In the genomic region with DNA sequence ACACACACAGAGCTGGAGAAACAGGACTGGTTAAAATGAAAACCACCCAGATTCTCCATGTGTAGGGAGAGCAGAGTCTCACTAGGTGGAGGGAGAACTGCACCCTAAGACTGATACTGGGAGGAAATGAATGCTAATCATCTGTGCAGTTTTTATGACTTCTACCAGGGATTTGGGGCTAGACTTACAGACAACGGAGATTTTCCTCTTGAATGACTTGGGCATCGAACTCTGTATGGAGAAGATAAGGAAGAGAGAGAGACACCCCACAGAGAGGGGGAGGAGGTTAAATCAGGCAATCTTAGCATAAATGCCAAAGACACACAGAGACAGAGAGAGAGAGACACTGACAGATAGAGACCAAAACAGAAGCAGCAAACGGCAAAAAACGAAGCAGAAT, we compare ENCODE assay signal across 37 mouse cellular contexts. TPM values are rescaled to one million over a fixed set of nuclear protein-coding genes. Genes with fewer than 3 reads are reported as not detected.
"Had no signal": no experiment of that assay in that cellular context is flagged by ENCODE, and none has a peak within 500 bp of the region (broad histone marks: within the 10 kb centered on the region; RNA-seq: fewer than 3 reads in every experiment).

No protein-coding gene starts in this region.

- ATAC-seq: forebrain, embryonic 13.5 days; forebrain, embryonic 14.5 days; forebrain, embryonic 15.5 days; forebrain, embryonic 16.5 days; forebrain, postnatal 0 days had no signal

- H3K4me3 ChIP-seq: embryonic facial prominence, embryonic 10.5 days; embryonic facial prominence, embryonic 12.5 days; embryonic facial prominence, embryonic 13.5 days; embryonic facial prominence, embryonic 15.5 days; erythroblast, embryonic 14.5 days; forebrain, embryonic 10.5 days; forebrain, embryonic 12.5 days; forebrain, embryonic 13.5 days; forebrain, embryonic 15.5 days; heart, adult 2 months had no signal

- H3K4me2 ChIP-seq: embryonic facial prominence, embryonic 12.5 days; embryonic facial prominence, embryonic 13.5 days; embryonic facial prominence, embryonic 15.5 days; forebrain, embryonic 12.5 days; forebrain, embryonic 15.5 days had no signal

- H3K9ac ChIP-seq: embryonic facial prominence, embryonic 12.5 days; embryonic facial prominence, embryonic 13.5 days; embryonic facial prominence, embryonic 15.5 days; forebrain, embryonic 12.5 days; forebrain, embryonic 15.5 days; forebrain, postnatal 0 days had no signal

- DNase-seq: cerebellum, adult 9-10 months; cerebellum, adult 9-11 months; cerebellum, postnatal 10 days; cerebellum, postnatal 14 days; cerebellum, postnatal 25 days; cerebellum, postnatal 36 days; embryo, embryonic 11 days; gastrocnemius, postnatal 10 days; gastrocnemius, postnatal 14 days; gastrocnemius, postnatal 25 days; gastrocnemius, postnatal 36 days; heart, adult 18-20 months; heart, adult 2 months had no signal

- H3K27ac ChIP-seq: embryonic facial prominence, embryonic 10.5 days; embryonic facial prominence, embryonic 12.5 days; embryonic facial prominence, embryonic 13.5 days; embryonic facial prominence, embryonic 15.5 days; forebrain, embryonic 10.5 days; forebrain, embryonic 12.5 days; forebrain, embryonic 13.5 days; forebrain, embryonic 15.5 days; heart, adult 2 months had no signal

- H3K9me3 ChIP-seq: embryonic facial prominence, embryonic 10.5 days; embryonic facial prominence, embryonic 12.5 days; embryonic facial prominence, embryonic 13.5 days; embryonic facial prominence, embryonic 15.5 days; forebrain, embryonic 10.5 days; forebrain, embryonic 12.5 days; forebrain, embryonic 13.5 days; forebrain, embryonic 15.5 days had no signal

- H3K27me3 ChIP-seq: embryonic facial prominence, embryonic 12.5 days; embryonic facial prominence, embryonic 13.5 days; embryonic facial prominence, embryonic 15.5 days; forebrain, embryonic 12.5 days; forebrain, embryonic 13.5 days; forebrain, embryonic 15.5 days had no signal

RNA-seq across cellular contexts. Expression of gene Gm17606, which starts 7.1 kb away (rescaled TPM):
- total RNA-seq: common myeloid progenitor, adult 5-6 weeks; forebrain, postnatal 0 days; gastrocnemius, adult 18-20 months; gastrocnemius, adult 8-10 months; gastrocnemius, postnatal 10 days; gastrocnemius, postnatal 14 days; gastrocnemius, postnatal 25 days; gastrocnemius, postnatal 36 days; gastrocnemius, postnatal 4 days; granulocyte monocyte progenitor cell, adult 5-6 weeks; heart, adult 18-20 months; heart, adult 2 months; heart, adult 8-10 months had no signal
- polyA plus RNA-seq: cortical plate, adult 2 months; embryonic facial prominence, embryonic 10.5 days; embryonic facial prominence, embryonic 11.5 days; embryonic facial prominence, embryonic 13.5 days; embryonic facial prominence, embryonic 14.5 days; embryonic facial prominence, embryonic 15.5 days; erythroblast, embryonic 14.5 days; forebrain, embryonic 10.5 days; forebrain, embryonic 11.5 days; forebrain, embryonic 12.5 days; forebrain, embryonic 13.5 days; forebrain, embryonic 14.5 days; forebrain, embryonic 15.5 days; forebrain, postnatal 0 days; frontal cortex, adult 2 months; gonadal fat pad, adult 2 months; heart, adult 2 months had no signal

RNA-seq across cellular contexts. Expression of gene Psmb11, which starts 26.7 kb away (rescaled TPM):
- total RNA-seq: common myeloid progenitor, adult 5-6 weeks; forebrain, postnatal 0 days; gastrocnemius, adult 18-20 months; gastrocnemius, adult 8-10 months; gastrocnemius, postnatal 10 days; gastrocnemius, postnatal 14 days; gastrocnemius, postnatal 25 days; gastrocnemius, postnatal 4 days; heart, adult 18-20 months; heart, adult 2 months; heart, adult 8-10 months had no signal
- polyA plus RNA-seq: embryonic facial prominence, embryonic 11.5 days; embryonic facial prominence, embryonic 13.5 days; embryonic facial prominence, embryonic 14.5 days; embryonic facial prominence, embryonic 15.5 days; erythroblast, embryonic 14.5 days; forebrain, embryonic 11.5 days; forebrain, embryonic 14.5 days; forebrain, embryonic 16.5 days; gonadal fat pad, adult 2 months; heart, adult 2 months had no signal
